Mouse (Mus musculus): ENCODE measurements around the gene Ccp110. TPM values are rescaled to one million over a fixed set of nuclear protein-coding genes. Genes with fewer than 3 reads are reported as not detected.

Gene Ccp110
- polyA plus RNA-seq, 1 experiment from 2014 or later, result 45.9 TPM

GRCm38 (mm10) chr7:118705101-118705961 lies 7.0 kb upstream of the Ccp110 start, which contains the start of gene Gde1:
Gene Gde1 (minus strand): TSS chr7:118705778.
- Histone ChIP-seq H3K4me3 (peak within 1 kb of the TSS; percentile 85), H3K27me3 (ENCODE audit: poor library complexity, severe bottlenecking) (no peaks in the 10 kb centered on the region)
- under 1% methylated on average over 66 of the region's 66 CpGs for WGBS

DNA sequence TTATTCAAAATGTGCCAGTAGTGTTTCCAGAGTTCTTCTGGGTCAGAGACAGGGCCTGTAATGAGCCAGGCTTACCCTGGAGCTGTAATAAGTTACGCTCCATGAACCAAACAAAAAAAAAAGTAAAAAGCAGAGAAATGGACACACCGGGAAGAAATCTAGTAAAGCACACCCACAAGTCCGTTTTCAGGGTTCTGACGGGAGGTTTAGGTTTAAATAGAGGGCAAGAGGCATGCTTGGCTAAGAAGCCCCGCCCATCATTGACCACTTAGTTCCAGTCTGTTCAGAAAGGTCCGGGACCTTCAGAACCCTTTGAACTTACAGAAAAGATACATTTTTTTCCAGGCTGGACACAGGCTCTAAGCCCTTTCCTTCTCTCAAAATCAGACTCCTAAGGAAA lies 6.3 kb upstream of the Ccp110 start:
- H3K4me1 ChIP-seq, result peaks cover 34% of the 10 kb centered on the region
- H3K27me3 ChIP-seq (ENCODE audit: poor library complexity, severe bottlenecking), result no peaks in the 10 kb centered on the region
- peak overlapping the region; percentile 95 for H3K27ac ChIP-seq
- H3K36me3 ChIP-seq (replicated peaks), result peaks cover 25% of the 10 kb centered on the region
- no peak for DNase-seq (ENCODE audit: extremely low spot score, low spot score)
- 37% methylated on average over 6 of the region's 6 CpGs for WGBS
- H3K9me3 ChIP-seq, result no peaks in the 10 kb centered on the region
- H3K4me3 ChIP-seq, result peak overlapping the region; percentile 85

More at GRCm38 (mm10) chr7:118705101-118705961, 7.0 kb upstream of the Ccp110 start, which contains the start of gene Gde1:
- H3K27ac ChIP-seq, result peak within 1 kb of the TSS; percentile 95
- peaks cover 31% of the 10 kb centered on the region for H3K36me3 ChIP-seq (replicated peaks)
- DNase-seq (ENCODE audit: extremely low spot score, low spot score), result peak; percentile 95
- H3K4me1 ChIP-seq, result peaks cover 34% of the 10 kb centered on the region
- H3K9me3 ChIP-seq, result no peaks in the 10 kb centered on the region

DNA sequence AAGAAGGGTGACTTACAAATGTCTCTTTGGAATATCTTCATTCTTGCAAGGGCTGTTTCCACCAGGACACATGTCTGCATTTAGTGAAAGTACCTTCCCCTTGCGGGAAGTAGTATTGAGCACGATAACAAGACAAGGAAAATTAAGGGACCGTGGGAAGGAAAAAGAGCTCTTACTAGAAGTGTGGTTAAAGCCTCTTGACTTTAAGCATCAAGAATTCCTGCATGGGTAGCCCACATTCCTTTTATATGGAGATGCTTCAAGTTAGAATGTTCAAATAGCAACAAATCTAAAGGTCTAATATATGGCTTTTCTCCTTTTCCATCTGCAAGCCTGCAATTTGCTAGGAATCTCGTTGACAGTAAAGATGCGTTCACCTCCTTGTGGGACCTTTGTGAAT lies 5.9 kb upstream of the Ccp110 start:
- 0 out of 2 replicates have a peak overlapping the region, but pooled peaks have one; percentile 95 for H3K27ac ChIP-seq
- DNase-seq (ENCODE audit: extremely low spot score, low spot score), result no peak
- H3K9me3 ChIP-seq, result no peaks in the 10 kb centered on the region
- no peak overlapping the region for H3K4me3 ChIP-seq
- peaks cover 21% of the 10 kb centered on the region for H3K36me3 ChIP-seq (replicated peaks)
- H3K4me1 ChIP-seq, result peaks cover 34% of the 10 kb centered on the region
- no peaks in the 10 kb centered on the region for H3K27me3 ChIP-seq (ENCODE audit: poor library complexity, severe bottlenecking)
- 91% methylated on average over 5 of the region's 5 CpGs for WGBS

GRCm38 (mm10) chr7:118707216-118707615 lies 5.1 kb upstream of the Ccp110 start:
- WGBS, result 77% methylated on average over 2 of the region's 2 CpGs

GRCm38 (mm10) chr7:118708002-118708401 lies 4.3 kb upstream of the Ccp110 start:
- Histone ChIP-seq H3K4me3 (no peak overlapping the region), H3K4me1 (peaks cover 37% of the 10 kb centered on the region), H3K27ac (no peak overlapping the region), H3K36me3 (replicated peaks) (peaks cover 9% of the 10 kb centered on the region), H3K27me3 (ENCODE audit: poor library complexity, severe bottlenecking) (no peaks in the 10 kb centered on the region), H3K9me3 (no peaks in the 10 kb centered on the region)
- DNase-seq (ENCODE audit: extremely low spot score, low spot score), result no peak
- 76% methylated on average over 4 of the region's 4 CpGs for whole genome bisulfite sequencing

More at GRCm38 (mm10) chr7:118707216-118707615, 5.1 kb upstream of the Ccp110 start:
- Histone ChIP-seq H3K4me1 (peaks cover 34% of the 10 kb centered on the region), H3K27ac (no peak overlapping the region), H3K27me3 (ENCODE audit: poor library complexity, severe bottlenecking) (no peaks in the 10 kb centered on the region), H3K4me3 (no peak overlapping the region), H3K9me3 (no peaks in the 10 kb centered on the region), H3K36me3 (replicated peaks) (peaks cover 15% of the 10 kb centered on the region)
- no peak for DNase-seq (ENCODE audit: extremely low spot score, low spot score)

GRCm38 (mm10) chr7:118710776-118711175 lies 1.6 kb upstream of the Ccp110 start:
- Histone ChIP-seq H3K36me3 (replicated peaks) (peaks cover 16% of the 10 kb centered on the region), H3K4me3 (no peak overlapping the region), H3K4me1 (peaks cover 24% of the 10 kb centered on the region), H3K27ac (no peak overlapping the region), H3K27me3 (ENCODE audit: poor library complexity, severe bottlenecking) (no peaks in the 10 kb centered on the region), H3K9me3 (no peaks in the 10 kb centered on the region)
- 72% methylated on average over 5 of the region's 5 CpGs for WGBS
- DNase-seq (ENCODE audit: extremely low spot score, low spot score), result no peak

DNA sequence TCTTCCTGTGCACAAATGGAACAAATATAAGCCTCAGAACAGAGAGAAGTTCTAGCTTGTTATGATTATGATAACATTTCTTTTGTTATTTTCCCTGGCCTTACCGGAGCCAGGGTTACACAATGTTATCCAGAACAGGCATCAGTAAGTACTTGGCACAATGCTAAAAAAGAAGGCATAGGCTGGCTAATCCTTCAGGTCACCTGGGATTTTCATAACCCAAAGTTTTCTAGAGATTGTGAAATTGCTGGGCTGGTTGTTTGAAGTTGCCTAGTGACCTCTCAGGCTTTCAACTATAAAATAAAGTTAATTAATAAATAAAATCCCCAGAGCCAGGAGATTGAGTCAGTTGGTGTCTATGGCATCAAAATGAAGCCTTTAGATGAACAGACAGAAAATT lies 2.5 kb downstream of the Ccp110 start:
- WGBS, result 93% methylated on average over 1 of the region's 1 CpGs
- DNase-seq (ENCODE audit: extremely low spot score, low spot score), result no peak
- H3K4me3 ChIP-seq, result no peak overlapping the region
- peaks cover 51% of the 10 kb centered on the region for H3K36me3 ChIP-seq (replicated peaks)
- no peaks in the 10 kb centered on the region for H3K9me3 ChIP-seq
- peaks cover 16% of the 10 kb centered on the region for H3K4me1 ChIP-seq
- H3K27ac ChIP-seq, result no peak overlapping the region
- no peaks in the 10 kb centered on the region for H3K27me3 ChIP-seq (ENCODE audit: poor library complexity, severe bottlenecking)

- Histone ChIP-seq H3K27me3 (ENCODE audit: poor library complexity, severe bottlenecking) (no peaks in the 10 kb centered on the region), H3K4me3 (no peak overlapping the region), H3K9me3 (no peaks in the 10 kb centered on the region), H3K27ac (no peak overlapping the region), H3K4me1 (peaks cover 12% of the 10 kb centered on the region), H3K36me3 (replicated peaks) (peaks cover 83% of the 10 kb centered on the region)
- no peak for DNase-seq (ENCODE audit: extremely low spot score, low spot score)
- WGBS, result 96% methylated on average over 4 of the region's 4 CpGs
These were observed 5.7 kb downstream of the Ccp110 start for GRCm38 (mm10) chr7:118718066-118718465.

DNA sequence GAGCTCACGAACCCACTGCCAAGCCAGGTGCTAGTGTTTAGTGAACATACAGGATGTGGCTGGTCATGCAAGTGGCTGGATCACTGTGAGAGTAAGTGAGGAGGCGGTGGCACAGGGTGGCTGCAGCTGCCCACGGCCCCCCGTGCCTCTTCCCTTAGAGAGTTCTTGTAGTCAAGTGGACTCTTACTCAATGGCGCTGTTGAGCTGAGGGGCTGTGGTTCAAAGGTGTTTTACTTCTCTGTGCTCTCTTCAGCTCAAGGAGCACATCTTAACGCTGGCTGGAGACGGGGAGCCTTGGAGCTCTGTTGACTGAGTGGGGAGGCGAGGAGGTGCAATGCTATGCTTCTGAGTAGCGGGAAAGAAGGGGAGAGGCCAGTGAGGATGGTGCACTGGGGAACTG lies 11.6 kb downstream of the Ccp110 start:
- no peak overlapping the region for H3K27ac ChIP-seq
- no peak overlapping the region for H3K4me3 ChIP-seq
- H3K4me1 ChIP-seq, result no peaks in the 10 kb centered on the region
- DNase-seq (ENCODE audit: extremely low spot score, low spot score), result no peak
- H3K27me3 ChIP-seq (ENCODE audit: poor library complexity, severe bottlenecking), result no peaks in the 10 kb centered on the region
- H3K9me3 ChIP-seq, result no peaks in the 10 kb centered on the region
- peaks cover 96% of the 10 kb centered on the region for H3K36me3 ChIP-seq (replicated peaks)
- 89% methylated on average over 9 of the region's 9 CpGs for WGBS

DNA sequence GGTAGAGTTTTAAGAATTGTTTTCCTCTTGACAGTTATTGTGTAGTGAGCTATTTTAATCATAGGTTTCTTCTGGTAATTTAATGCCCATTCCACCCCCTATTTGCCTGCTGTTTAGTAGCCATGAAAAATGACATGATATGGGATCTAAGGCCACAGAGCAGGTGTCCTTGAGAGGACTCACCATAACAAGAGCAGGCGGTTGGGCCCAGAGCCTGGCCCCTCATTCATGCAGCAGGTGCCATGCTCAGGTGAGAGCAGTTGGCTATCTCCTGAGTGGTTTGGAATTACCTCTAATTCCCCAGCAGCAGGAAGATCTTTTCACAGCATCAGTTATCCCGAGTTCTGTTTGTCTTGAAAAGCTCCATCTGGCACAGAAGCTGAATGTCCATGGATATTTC lies 13.1 kb downstream of the Ccp110 start:
- no peak for DNase-seq (ENCODE audit: extremely low spot score, low spot score)
- WGBS, result 86% methylated on average over 2 of the region's 2 CpGs
- Histone ChIP-seq H3K27ac (no peak overlapping the region), H3K4me3 (no peak overlapping the region), H3K4me1 (no peaks in the 10 kb centered on the region), H3K9me3 (no peaks in the 10 kb centered on the region), H3K36me3 (replicated peaks) (peaks cover 96% of the 10 kb centered on the region), H3K27me3 (ENCODE audit: poor library complexity, severe bottlenecking) (no peaks in the 10 kb centered on the region)

- H3K9me3 ChIP-seq, result no peaks in the 10 kb centered on the region
- DNase-seq (ENCODE audit: extremely low spot score, low spot score), result no peak
- no peaks in the 10 kb centered on the region for H3K27me3 ChIP-seq (ENCODE audit: poor library complexity, severe bottlenecking)
- 95% methylated on average over 13 of the region's 13 CpGs for WGBS
- no peak overlapping the region for H3K4me3 ChIP-seq
- H3K36me3 ChIP-seq (replicated peaks), result peaks cover 96% of the 10 kb centered on the region
- H3K27ac ChIP-seq, result no peak overlapping the region
- H3K4me1 ChIP-seq, result no peaks in the 10 kb centered on the region
These were observed 16.7 kb downstream of the Ccp110 start for GRCm38 (mm10) chr7:118728846-118729587.

DNA sequence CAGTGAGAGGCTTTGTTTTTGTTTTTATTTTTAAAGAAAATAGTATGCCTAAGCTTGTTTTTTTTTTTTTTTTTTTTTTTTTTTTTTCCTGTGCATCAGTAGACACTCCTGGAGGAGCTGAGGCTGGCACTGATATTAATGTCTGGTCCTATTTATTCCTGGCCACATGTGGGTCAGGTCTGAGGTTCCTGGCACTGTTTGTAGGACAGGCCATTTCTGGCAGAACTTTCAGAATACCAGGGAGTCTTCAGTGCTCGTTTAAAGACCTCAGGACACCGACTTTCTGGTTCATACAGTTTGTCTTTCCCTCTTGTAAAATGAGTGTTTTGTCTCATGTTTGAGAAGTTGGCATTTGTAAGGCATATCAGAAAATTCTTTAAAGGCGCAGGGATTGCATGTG lies 19.4 kb downstream of the Ccp110 start:
- Histone ChIP-seq H3K36me3 (replicated peaks) (peaks cover 92% of the 10 kb centered on the region), H3K27ac (no peak overlapping the region), H3K4me3 (no peak overlapping the region), H3K9me3 (no peaks in the 10 kb centered on the region), H3K4me1 (no peaks in the 10 kb centered on the region), H3K27me3 (ENCODE audit: poor library complexity, severe bottlenecking) (no peaks in the 10 kb centered on the region)
- no peak for DNase-seq (ENCODE audit: extremely low spot score, low spot score)
- 89% methylated on average over 3 of the region's 3 CpGs for WGBS

GRCm38 (mm10) chr7:118733225-118733624 lies 20.9 kb downstream of the Ccp110 start:
- H3K27me3 ChIP-seq (ENCODE audit: poor library complexity, severe bottlenecking), result no peaks in the 10 kb centered on the region
- H3K9me3 ChIP-seq, result no peaks in the 10 kb centered on the region
- H3K36me3 ChIP-seq (replicated peaks), result peaks cover 83% of the 10 kb centered on the region
- 92% methylated on average over 13 of the region's 13 CpGs for WGBS
- H3K27ac ChIP-seq, result no peak overlapping the region
- no peak overlapping the region for H3K4me3 ChIP-seq
- H3K4me1 ChIP-seq, result no peaks in the 10 kb centered on the region
- DNase-seq (ENCODE audit: extremely low spot score, low spot score), result no peak
